Mouse (Mus musculus): ENCODE measurements around the gene Nit2. TPM values are rescaled to one million over a fixed set of nuclear protein-coding genes. Genes with fewer than 3 reads are reported as not detected.

Gene Nit2
- 44.2 TPM for polyA plus RNA-seq (2017; shearing (Covaris generic))

GRCm38 (mm10) chr16:57166611-57167513 lies at the start of gene Nit2:
Nit2 (minus strand) TSS chr16:57167341.

DNA sequence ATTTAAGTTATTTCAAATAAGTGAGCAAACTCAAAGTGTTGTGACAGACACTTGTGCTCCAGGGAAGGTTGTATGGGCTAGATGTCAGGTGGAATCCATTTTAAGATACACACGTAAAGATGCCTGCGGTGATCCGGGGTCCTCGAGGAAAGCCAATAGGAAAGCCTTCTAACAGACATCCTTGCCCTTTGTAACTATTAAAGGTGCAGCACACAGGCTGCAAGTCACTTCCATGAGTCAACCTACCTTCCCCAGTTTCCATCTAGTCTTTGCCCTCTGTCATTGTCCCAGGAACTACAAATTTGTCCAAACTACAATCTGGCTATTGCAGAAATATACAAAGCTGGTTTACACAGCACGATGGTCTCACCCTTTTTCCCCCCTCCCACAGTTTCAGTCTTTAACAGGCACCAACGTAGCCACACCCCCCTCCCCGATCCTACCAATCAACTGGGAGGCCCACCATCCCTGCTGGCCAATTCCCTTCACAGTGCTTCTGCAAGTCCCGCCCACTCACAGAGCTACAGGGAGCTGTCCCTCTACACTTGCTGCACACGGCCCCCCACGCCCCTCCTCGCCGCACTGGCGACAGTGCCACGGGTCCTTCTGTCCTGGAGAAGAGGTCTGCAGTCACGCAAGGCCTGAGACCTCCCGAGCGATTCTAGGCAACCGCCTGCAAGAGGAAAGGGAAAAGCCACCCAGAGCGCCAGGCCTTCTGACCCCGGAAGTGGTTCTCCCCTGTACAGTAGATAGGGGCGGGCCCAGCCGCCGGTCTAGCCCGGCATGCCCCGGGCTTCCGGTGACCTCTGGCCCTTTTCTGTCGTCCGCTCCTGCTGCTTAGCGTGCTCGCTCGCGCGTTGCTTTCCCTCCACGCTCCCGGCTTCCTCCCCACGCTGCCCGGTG lies 46.0 kb downstream of the Nit2 start, which contains the start of gene Tomm70a:
Gene Tomm70a (plus strand): TSS at position 791 of the 903 bp plus-strand sequence.

Other genes starting within 250 kb of the Nit2 start
- gene Lnp1, start 239.3 kb downstream of the Nit2 start, polyA plus RNA-seq (2017; shearing (Covaris generic)) = not detected
- not detected for gene Tmem45a2, start 96.0 kb downstream of the Nit2 start, polyA plus RNA-seq (2017; shearing (Covaris generic))
- gene Tomm70a, start 45.6 kb downstream of the Nit2 start, polyA plus RNA-seq (2017; shearing (Covaris generic)) = 10.0 TPM
- gene Tbc1d23, start 64.2 kb upstream of the Nit2 start, polyA plus RNA-seq (2017; shearing (Covaris generic)) = 33.8 TPM
- 0.16 TPM for gene Tmem30c, start 125.5 kb upstream of the Nit2 start, polyA plus RNA-seq (2017; shearing (Covaris generic))
- gene Filip1l, start 185.8 kb upstream of the Nit2 start, polyA plus RNA-seq (2017; shearing (Covaris generic)) = 11.0 TPM